Mouse (Mus musculus) Patski (cell line): ENCODE data around the gene Chchd6. TPM values are rescaled to one million over a fixed set of nuclear protein-coding genes. Genes with fewer than 3 reads are reported as not detected.

Experiments used
- ATAC-seq: fragments of 100-300 bp; one replicate; pipeline ENCODE4 v1.8.0; 2021
- CTCF ChIA-PET: fragments of 350-600 bp; sonication (Branson Sonifier 250); formaldehyde crosslinking; loops from one replicate; lab custom pipeline; 2022; ENCODE audit warnings: inconsistent platforms; lab: Charles Lee
- POLR2A ChIA-PET: fragments of 350-600 bp; sonication (Branson Sonifier 250); formaldehyde crosslinking; loops from one replicate; lab custom pipeline; 2022; ENCODE audit warnings: antibody characterized with exemption, inconsistent platforms; lab: Charles Lee
- DNase-seq: peaks from one replicate; pipeline ENCODE4 v3.0.0-alpha.2; 2011; ENCODE audit warnings: low read depth, low spot score
- H3K27me3 ChIP-seq: fragments of 371-371 bp; one replicate; pipeline ENCODE4 v1.5.1; 2021
- CTCF ChIP-seq: fragments of 100-300 bp; IDR thresholded peaks from one replicate; pipeline ENCODE4 v1.5.1; 2021
- in situ Hi-C: fragments of 300-500 bp; cut with MboI; formaldehyde crosslinking; loops from 3 replicates; pipeline ENCODE4 v1.11.1; 2018; ENCODE audit warnings: low pct_unique_long_range_greater_than_20kb, mixed read lengths
- polyA plus RNA-seq: library from polyadenylated mRNA; unstranded; gene quantifications from one replicate; pipeline ENCODE4 v1.2.3, GENCODE M21; 2021

Gene Chchd6
- polyA plus RNA-seq, 1 experiment from 2014 or later: 53.2 TPM

DNA sequence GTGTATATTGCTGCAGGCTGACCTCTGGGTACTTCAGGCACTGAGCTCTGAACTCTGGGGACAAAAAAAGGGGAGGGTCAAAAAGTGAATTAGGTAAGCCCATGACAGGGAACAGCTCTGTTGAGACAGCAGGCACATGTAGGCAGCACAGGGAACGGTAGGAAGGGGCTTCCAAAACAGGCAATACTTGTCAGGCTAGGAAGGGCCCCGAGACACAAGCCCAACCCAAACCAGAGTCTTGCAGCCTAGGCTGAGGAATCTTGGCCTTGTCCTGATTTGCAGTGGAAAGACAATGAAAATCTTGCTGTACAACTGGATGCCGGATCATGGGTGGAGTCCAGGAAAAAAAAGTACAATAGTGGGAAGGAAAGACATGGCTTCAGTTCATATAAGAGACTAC, 135.8 kb downstream of the Chchd6 start:
- ChIA-PET CTCF (no interaction called here), POLR2A (no interaction called here)
- H3K27me3 ChIP-seq: no peaks in the 10 kb centered on the region
- no peak for TF ChIP-seq CTCF
- no peak for ATAC-seq
- DNase-seq: no peak
- in situ Hi-C loops: loop anchor here (5.0 kb wide), 1 partner anchor 87 kb away; no protein-coding TSS in a partner anchor

DNA sequence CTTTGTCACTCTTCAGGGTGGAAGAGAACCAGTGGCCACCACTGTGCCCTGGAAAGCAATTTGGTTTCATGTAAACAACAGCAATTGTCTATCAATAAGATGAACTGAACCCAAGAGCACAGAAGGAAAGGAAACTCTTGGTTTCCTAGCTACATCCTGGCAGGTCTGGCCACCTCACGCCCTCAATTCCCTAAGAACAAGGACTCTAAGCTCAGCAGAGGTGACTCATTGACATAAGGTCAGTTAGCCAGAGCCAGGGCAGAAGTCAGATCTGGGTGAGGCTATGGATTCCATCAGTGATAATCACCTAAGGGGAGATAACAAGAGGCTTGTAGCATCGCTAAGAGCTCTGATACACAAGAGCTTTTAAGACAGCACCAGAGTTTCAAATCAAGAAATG, 137.9 kb downstream of the Chchd6 start:
- no peaks in the 10 kb centered on the region for H3K27me3 ChIP-seq
- POLR2A ChIA-PET: no interaction called here
- no peak for TF ChIP-seq CTCF
- CTCF ChIA-PET: no interaction called here
- in situ Hi-C loops: no loop called here
- ATAC-seq (no peak), DNase-seq (no peak)

DNA sequence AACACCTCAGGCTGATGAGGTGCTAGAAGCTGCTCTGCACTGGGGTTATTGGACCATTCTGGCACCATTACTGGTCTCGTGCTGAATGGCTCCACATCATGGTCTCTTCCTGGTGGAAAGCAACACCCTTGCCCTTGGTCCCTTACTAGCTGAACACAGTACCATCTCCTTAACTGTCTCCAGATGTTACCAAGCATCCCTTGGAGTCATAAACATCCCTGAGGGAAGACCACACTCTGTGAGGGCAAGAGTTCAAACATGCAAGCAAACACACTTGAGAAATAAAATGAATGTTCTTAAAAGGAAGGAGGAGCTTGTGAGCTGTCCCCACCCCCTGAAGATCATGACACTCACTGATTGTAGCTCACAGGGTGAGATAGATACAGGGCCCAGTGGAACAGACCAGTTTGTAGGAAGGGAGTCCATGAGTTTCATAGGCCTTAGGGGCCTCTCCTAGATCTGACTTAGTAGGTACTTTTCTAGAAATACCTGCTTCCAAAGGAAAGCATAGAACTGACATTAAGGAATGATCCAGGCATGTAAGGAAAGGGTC, 139.0 kb downstream of the Chchd6 start:
- ChIA-PET POLR2A (interaction anchor here (0.8 kb wide), 1 partner anchor 9 kb away, joined by 3 read pairs; no protein-coding TSS in a partner anchor), CTCF (no interaction called here)
- H3K27me3 ChIP-seq: no peaks in the 10 kb centered on the region
- no peak for DNase-seq
- no peak for TF ChIP-seq CTCF
- no peak for ATAC-seq
- in situ Hi-C loops: no loop called here

DNA sequence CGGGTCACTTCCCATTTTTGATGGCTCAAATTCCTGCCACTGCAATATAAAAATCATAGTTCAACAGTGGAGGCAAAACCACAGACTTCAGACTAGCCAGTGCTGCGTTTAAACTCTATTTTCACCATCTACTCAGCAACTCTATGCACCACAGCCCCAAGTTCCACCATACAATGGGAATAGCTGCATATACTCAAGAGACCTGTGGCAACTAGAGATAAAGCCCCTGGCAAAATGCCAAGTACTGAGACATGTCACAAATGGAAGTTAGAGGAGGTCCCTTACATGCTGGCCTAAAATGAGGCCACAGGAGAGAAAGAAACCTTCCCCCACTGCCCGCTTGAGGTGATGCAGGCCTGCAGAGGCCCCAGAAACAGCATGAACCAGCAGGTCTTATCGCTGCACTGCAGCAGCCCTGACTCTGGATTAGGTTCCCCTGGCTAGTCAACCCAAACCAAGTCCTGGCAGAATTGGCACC, 139.9 kb downstream of the Chchd6 start:
- no peaks in the 10 kb centered on the region for H3K27me3 ChIP-seq
- ChIA-PET CTCF (no interaction called here), POLR2A (no interaction called here)
- DNase-seq: no peak
- in situ Hi-C loops: no loop called here
- TF ChIP-seq CTCF: no peak
- no peak for ATAC-seq

DNA sequence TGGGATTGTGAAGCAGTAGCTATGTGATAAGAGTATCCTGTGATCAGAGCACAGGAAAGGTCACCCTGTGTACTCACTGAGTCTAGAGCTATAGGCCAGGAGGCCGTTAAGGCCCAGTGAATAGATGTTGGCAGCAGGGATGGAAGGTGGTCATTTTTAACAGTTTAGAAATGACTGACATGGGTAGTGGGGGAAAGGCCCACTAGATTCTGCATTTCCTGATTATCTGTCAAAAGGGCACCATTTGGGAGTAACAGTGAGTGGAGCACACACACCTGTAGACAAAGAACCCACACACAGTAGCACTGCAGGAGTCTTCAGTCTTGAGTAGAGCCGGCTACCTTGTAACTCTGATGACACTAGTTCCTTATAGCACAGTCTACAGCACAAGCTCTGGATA, 141.0 kb downstream of the Chchd6 start:
- H3K27me3 ChIP-seq: no peaks in the 10 kb centered on the region
- TF ChIP-seq CTCF: no peak
- in situ Hi-C loops: no loop called here
- CTCF ChIA-PET: interaction anchor here (1.1 kb wide), 2 partner anchors 13 to 14 kb away, joined by 3 read pairs; no protein-coding TSS in a partner anchor
- POLR2A ChIA-PET: no interaction called here
- no peak for DNase-seq
- ATAC-seq: no peak

DNA sequence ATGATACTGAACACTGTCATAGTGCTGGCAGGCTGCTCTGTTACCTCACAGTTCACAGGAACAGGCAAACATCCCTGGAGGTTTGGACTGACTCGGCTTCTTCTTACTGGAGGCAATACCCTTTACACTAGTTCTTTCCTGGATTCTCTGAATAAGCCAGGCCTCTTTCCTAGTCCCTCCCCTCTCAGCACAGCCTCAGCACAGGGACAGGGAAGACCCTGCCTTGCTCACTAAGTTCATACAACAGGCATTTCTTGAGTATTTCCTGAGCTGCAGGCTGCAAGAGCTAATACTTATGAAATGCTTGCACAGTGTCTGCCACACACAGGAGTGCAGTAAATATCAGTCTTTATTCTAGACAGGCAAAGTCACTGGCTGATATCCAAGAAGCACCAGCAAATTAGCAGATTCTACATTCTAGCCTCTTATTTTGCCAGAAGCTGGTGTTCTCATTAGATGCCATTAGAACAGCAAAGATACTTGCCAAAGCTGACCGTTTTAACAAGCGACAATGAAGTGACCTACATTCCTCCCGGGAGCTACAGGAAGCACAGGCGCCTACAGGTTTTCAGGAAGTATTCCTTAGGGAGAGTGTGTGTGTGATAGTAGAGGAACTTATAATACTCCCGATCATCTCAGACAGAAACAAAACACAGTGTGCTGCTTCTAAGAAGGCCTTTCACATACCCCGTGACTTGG, 142.3 kb downstream of the Chchd6 start:
- TF ChIP-seq CTCF: no peak
- ChIA-PET POLR2A (no interaction called here), CTCF (interaction anchor here (1.1 kb wide), 1 partner anchor 15 kb away, joined by 3 read pairs; no protein-coding TSS in a partner anchor)
- in situ Hi-C loops: no loop called here
- no peak for ATAC-seq
- no peak for DNase-seq
- H3K27me3 ChIP-seq: no peaks in the 10 kb centered on the region

DNA sequence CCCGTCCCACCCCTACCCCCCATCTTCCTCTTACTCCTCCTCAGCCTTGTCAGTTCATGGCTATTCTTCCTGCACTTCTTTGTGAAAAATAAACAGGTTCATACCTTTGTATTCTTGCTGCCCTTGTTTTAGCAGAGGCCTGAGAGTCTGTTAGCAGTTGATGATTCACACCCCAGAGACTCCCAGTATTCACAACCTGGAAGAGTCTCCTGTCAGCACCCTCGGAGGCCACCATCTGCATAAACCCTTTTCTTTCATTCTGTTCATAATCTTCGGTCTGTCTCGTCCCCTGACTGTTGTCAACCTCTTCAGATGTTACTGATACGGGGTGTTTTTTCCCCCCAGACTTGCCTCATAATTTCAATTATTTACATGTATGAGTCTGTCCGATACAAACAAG, 143.1 kb downstream of the Chchd6 start:
- DNase-seq: no peak
- POLR2A ChIA-PET: no interaction called here
- in situ Hi-C loops: no loop called here
- CTCF ChIA-PET: no interaction called here
- no peak for TF ChIP-seq CTCF
- H3K27me3 ChIP-seq: no peaks in the 10 kb centered on the region
- ATAC-seq: no peak

DNA sequence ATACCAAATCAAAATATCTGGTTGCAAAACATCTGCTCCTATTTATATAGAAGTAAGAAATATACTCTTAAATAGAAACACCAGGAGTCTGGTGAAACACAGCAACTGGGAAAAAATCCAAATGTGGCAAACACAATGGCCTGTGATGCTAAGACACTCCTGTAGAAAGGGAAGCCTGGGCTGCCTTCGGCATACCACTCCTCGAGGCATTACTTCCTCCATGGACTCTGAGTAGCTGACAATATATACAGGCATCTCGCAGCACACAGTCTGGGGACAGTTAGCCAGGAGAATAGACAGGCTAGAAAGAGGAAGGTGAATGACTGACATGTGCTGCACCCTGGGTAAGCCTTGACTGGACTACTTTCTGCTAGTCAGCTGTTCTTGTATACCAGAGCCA, 146.7 kb downstream of the Chchd6 start:
- no peak for DNase-seq
- in situ Hi-C loops: no loop called here
- TF ChIP-seq CTCF: no peak
- CTCF ChIA-PET: interaction anchor here (1.1 kb wide), 1 partner anchor 13 kb away, joined by 4 read pairs; no protein-coding TSS in a partner anchor
- POLR2A ChIA-PET: no interaction called here
- ATAC-seq: no peak
- H3K27me3 ChIP-seq: no peaks in the 10 kb centered on the region

DNA sequence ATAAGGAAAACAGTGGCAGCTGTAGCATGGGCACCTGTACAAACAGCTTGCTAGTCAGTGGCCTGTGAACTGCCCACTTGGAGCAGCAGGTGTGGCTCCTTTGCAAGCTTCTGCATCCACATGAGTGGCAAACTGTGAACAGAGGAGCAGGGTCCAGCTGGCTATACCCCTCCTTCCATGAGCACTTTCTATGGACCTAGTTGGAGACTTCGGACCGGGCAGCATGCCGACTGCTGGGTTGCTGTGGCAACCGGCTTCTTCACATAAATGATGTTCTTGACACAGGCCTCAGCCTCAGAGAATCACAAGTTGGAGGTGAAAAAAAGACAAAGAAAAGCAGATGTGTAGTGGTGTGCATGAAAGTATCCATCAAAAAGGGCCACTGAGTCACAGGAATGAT, 154.8 kb downstream of the Chchd6 start:
- DNase-seq: no peak
- no peaks in the 10 kb centered on the region for H3K27me3 ChIP-seq
- TF ChIP-seq CTCF: no peak
- ChIA-PET CTCF (interaction anchor here (1.1 to 1.9 kb wide), 2 partner anchors 14 to 20 kb away, joined by 3 to 4 read pairs; no protein-coding TSS in a partner anchor), POLR2A (no interaction called here)
- no peak for ATAC-seq
- in situ Hi-C loops: no loop called here

DNA sequence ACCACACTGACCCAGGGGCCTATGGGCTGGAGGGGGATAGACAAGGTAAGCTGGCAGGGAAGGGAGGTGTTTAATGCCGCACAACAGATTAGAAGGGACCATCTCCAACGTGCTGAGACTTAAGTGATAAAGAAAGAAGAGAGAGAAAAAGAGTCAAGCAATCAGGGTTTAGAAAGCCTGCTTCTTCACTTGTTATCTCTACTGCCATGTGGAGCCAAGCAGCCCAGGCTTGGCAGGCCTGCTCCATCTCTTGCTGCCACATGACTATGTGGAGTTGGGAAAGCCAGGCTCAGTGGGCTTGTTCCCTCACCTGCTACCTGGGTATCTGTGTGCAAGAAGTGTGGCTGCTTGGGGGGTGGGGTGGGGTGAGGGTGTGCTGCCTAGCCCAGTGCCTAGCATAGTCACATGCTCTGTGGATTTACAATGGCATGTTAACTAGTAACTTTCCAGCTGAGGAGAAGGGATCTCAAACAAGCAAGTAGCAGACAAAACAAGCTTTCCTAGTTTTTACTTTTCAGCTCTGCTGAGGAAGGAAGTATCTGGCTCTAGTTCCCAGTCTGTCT, 163.5 kb downstream of the Chchd6 start:
- no peaks in the 10 kb centered on the region for H3K27me3 ChIP-seq
- no peak for TF ChIP-seq CTCF
- ATAC-seq (no peak), DNase-seq (no peak)
- ChIA-PET CTCF (no interaction called here), POLR2A (interaction anchor here (1.7 kb wide), 1 partner anchor 10 kb away, joined by 3 read pairs; no protein-coding TSS in a partner anchor)
- in situ Hi-C loops: no loop called here

DNA sequence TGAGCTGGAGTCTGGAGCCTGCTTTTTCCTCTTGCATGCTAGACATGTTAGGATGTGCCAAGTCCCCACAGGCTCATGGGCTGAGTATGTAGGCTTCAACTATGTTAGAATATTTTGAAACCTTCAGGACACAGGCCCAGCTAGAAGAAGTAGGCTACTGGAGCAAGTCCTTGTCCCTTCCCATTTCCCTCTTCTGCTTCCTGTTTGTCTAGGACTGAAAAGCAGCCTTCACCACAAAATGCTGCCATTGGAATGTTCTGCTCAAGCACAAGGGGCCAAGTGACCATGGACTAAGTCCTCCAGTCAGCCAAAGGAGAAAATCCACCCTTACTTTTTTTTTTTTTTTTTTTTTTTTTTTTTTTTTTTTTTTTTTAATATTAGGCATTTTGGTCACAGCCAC, 164.7 kb downstream of the Chchd6 start:
- DNase-seq (no peak), ATAC-seq (no peak)
- in situ Hi-C loops: no loop called here
- ChIA-PET CTCF (interaction anchor here (0.6 to 1.5 kb wide), 3 partner anchors 17 to 64 kb away, joined by 3 read pairs; no protein-coding TSS in a partner anchor), POLR2A (interaction anchor here (0.7 kb wide), 1 partner anchor 12 kb away, joined by 6 read pairs; no protein-coding TSS in a partner anchor)
- no peak for TF ChIP-seq CTCF
- H3K27me3 ChIP-seq: no peaks in the 10 kb centered on the region
